Mouse (Mus musculus) liver, adult 2 months (tissue): Measurements from ENCODE around the gene Tnrc6a.

Experiments used
- CTCF ChIP-seq: fragments of 200-500 bp; IDR thresholded peaks from 2 replicates; pipeline ENCODE4 v1.5.1; 2011; ENCODE audit warnings: low read depth, low read length, control low read depth
- POLR2A ChIP-seq: fragments of 200-500 bp; IDR thresholded peaks from 2 replicates; pipeline ENCODE4 v1.6.1; 2011; ENCODE audit warnings: low read length, control low read depth; ENCODE audit not compliant: insufficient read depth; ENCODE audit errors: extremely low read depth

- TF ChIP-seq CTCF (peak; percentile 72), POLR2A (no peak)
Observed at GRCm38 (mm10) chr7:123205261-123205660, 81.6 kb downstream of the Tnrc6a start.
